Mouse (Mus musculus) spleen, embryonic (tissue): ENCODE results near the gene Rps26.

Experiments used
- CTCF ChIA-PET: fragments of 350-600 bp; sonication (Branson Sonifier 250); formaldehyde crosslinking; loops from one replicate; lab custom pipeline; 2022; lab: Charles Lee

Gene Rps26

DNA sequence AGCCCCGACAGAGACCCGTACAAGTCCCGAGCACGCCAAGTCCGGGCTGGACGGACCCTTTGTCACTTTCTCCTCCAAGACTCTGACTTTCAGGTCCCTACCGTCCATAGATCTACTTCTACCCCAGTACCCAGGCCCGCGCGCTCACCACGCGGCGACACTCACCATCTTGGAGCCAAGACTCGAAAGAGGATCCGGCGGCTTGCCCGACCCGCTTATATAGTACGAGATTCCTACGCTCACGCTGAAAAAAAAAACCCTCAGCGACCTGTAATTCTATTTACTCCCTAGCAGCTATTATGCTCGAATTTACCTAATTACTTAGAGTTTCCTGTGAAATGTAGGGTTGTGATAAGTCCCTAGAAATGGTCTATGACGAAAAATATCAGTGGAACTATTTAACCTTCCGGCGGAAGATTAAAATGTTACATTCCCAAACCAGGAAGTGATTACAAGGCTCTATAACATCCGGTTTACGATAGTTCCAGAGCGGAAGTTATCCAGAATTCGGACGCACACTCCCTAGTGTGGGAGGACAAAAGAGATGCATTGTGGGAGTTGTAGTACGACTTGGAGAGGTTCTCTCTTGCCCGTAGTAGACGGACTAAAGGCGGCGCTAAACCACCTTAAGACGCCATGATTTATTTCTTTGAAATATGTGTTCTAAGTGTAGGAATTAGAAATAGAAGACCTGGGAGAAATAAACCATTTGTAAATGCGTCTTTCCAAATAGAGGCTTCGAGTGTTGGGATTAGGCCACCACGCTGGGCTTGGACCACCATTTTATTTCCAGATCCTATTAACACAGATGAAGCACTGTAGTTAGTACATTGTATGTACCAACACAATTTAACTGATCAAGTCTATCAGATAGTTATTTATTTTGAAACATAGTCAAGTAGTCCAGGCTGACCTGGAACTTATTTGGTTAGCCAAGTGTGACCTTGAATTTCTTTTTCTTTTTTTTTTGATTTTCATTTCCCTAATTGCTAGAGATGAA, at the start of gene Rps26:
Gene Rps26 (minus strand): TSS at position 437 of the 1,000 bp plus-strand sequence.
- CTCF ChIA-PET = interaction anchor here (0.7 kb wide), 1 partner anchor 20 kb away, joined by 4 read pairs; no protein-coding TSS in a partner anchor

DNA sequence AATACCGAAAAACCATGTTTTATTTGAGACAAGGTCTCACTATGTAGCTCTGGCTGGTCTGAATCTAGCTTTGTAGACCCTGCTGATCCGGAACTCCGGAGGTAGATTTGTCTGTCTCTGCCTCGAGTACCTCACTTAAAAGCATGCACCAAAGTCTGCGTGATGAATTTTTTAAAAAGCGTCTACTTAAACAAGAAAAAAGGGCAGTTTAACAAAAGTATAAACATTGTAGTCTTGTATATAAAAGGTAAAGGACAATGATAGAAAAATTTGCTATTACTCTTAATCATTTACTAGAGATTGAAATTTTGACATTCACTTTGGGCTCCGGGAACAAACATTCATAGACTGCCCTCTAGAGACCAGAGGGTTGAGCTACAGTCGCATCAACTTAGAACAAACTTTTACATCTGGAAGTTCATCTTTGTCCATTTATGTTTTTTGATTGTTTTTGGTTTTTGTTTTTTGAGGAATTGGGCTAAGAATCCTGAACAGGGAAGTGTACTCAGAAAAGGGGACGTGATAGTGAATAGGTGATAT, 48.0 kb upstream of the Rps26 start:
- CTCF ChIA-PET = no interaction called here

DNA sequence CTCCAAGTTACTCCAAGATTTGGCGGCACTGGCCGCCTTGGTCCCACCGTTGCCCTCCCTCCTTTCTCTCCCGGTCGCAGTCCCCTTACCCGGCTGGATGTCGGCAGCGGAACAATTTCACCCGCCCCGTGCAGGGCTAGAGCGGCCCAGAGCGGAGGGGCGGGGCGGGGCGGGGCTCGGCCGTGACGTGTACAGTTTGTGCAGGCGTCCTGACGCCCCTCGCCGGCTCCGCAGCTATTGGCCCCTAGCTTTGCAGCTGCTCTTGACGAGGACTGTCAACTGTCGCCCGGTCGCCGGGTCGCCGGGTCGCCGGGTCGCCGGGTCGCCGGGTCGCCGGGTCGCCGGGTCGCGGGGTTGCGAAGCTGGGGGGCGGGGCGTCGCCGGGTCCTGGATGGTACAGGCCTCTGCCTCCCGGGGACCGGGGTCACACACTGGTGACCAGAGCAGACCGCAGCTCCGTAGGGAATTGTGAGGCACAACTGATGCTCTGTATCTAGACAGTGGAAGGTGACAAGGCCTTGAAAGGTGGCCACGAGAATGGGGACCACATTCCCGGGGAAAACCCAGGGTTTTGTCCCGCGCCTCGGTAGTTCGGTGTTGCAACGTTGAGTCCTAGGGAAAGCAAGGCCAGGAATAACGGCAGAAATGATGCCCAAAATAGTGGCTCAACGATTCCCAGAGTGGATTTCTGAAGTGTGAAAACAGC, 47.4 kb upstream of the Rps26 start, which contains the start of gene Suox:
Gene Suox (minus strand): TSS at position 311 of the 706 bp plus-strand sequence.
- CTCF ChIA-PET = no interaction called here

DNA sequence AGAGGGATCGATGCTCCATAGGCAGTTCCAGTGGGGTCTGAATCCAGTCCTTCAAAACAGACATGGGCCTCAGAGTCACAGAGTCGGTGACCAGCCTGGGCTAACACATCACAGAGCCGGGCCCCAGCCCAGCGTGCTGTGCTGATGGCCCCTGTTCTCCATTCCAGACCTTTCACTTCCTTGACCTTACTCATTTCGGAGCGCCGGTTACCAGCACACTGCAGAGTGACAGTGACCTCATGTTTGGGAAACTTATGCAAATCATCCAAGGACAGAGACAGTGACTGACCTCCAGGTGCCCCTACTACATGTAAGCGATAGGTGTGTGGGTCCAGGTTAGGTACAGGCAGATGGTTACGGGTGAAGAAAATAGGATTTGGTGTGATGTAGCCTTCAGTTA, 44.6 kb upstream of the Rps26 start:
- CTCF ChIA-PET = no interaction called here

DNA sequence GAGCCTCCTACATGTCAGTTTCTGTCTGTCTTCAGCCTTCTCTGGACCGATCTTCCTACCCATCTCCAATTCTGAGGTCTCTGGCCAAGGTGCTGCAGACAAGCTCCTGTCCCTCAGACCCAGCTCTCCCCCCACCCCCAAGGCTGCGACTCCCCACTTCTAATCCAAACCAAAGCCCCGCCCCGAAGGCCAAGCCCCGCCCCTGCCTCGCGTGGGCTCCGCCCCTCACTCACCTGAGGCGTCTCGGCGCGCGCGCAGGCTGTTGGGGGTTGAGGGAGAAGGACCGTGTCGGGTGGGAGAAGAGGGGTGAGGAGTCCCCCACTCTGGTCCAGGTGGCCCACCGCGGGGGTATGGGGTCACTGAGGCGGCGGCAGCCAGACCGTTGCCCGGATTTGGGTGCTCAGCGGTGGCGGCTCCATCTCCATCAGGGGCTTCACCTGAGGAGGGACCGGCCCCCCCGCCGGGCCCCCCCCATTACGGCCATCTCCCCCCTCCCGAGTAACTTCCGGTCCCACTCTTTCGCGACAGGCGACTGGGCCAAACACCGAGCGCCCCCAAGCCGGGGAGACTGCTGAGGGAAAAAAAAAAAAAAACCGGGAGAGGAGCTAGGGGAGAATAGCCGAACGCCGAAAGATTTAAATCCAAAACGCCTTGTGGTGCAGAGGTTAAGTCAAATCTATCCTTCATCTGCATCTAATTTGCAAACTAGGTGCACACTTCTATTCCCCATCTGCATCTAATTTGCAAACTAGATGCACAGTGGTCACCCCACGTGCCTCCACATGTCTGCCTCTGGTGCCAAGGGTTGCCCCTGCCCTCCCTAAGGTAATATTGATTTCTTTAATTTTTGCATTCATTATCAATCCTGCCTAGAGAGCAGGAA, 42.5 kb upstream of the Rps26 start:
- CTCF ChIA-PET = interaction anchor here (0.6 kb wide), 1 partner anchor 157 kb away, joined by 5 read pairs; no protein-coding TSS in a partner anchor

DNA sequence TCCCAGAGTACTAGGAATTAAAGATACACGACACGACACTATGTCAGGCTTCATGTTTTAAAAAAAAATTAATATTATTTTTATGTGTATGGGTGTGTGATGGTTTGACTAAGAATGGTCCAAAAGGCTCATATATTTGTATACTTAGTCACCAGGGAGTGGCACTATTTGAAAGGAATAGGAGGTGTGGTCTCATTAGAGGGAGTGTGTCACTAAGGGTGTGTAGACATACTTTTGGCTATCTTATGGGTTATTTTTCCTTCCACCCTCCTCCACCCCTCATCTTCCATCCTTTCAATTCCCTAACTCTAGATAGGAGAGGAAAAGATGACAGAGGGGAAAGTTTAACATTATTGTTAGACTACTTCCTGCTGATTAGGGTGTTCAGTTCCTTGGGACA, 39.3 kb upstream of the Rps26 start:
- CTCF ChIA-PET = no interaction called here

DNA sequence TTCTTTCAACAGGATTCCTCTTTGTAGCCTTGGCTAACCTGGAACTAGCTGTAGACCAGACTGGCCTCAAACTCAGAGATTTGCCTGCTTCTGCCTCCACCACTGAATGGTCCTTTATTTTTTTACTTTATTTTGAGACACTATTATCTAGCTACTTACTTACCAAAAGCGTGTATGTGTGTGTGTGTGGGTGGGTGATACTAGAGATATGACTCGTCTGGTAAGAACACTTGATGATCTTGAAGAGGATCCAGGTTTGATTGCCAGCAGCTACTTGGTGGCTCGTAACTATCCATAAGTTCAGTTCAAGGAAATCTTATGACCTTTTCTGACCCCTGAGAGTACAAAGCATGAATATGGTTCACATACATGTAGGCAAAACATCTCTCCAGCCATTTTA, 38.8 kb upstream of the Rps26 start:
- CTCF ChIA-PET = interaction anchor here (0.7 kb wide), 1 partner anchor 1329 kb away, joined by 3 read pairs; no protein-coding TSS in a partner anchor

DNA sequence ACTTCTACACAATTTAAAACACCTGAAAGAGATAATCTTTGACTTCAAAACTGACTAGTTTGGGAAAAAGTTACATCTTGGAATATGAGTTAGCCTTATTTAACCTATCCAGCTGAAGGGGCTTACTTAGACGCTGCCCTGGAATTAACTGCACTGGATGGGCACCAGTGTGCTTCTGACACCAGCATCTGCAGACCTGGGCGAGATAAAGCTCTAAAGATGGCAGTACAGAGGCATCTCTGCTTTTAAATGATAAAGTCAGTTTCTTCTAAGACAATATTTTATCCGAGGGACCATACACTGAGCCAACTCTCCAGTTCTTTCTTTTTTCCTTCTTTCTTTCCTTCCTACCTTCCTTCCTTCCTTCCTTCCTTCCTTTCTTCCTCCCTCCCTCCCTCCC, 38.3 kb upstream of the Rps26 start:
- CTCF ChIA-PET = interaction anchor here (0.7 kb wide), 1 partner anchor 1329 kb away, joined by 3 read pairs; no protein-coding TSS in a partner anchor

DNA sequence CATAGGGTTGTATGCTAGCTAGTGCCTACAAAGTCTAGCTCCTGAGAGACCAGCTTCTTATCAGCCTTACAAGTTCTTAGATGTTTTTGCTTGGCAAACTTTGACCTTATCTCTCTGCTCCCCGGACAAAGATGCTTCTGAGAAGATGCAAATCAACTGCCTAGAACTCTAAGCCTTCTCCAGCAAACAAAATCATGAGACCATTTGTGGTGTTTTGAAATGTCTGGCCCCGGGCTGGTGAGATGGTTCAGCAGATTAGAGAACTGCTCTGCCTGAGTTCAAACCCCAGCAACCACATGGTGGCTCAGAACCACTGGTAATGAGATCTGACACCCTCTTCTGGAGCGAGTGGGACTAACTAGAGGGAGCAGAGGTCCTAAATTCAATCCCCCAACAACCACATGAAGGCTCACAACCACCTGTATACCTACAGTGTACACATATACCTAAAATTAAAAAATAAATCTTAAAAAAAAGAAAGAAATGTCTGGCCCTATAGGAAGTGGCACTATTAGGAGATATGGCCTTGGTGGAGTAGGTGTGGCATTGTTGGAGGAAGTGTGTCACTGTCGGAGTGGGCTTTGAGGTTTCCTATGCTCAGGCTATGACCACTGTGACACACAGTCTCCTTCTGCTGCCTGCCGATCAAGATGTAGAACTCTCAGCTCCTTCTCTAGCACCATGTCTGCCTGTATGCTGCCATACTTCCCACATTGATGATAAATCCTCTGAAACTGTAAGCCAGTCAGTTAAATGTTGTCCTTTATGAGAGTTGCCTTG, 37.1 kb upstream of the Rps26 start:
- CTCF ChIA-PET = interaction anchor here (0.5 to 1.0 kb wide), 2 partner anchors 16 to 117 kb away, joined by 3 to 6 read pairs; partner anchors contain the start of gene Zc3h10

DNA sequence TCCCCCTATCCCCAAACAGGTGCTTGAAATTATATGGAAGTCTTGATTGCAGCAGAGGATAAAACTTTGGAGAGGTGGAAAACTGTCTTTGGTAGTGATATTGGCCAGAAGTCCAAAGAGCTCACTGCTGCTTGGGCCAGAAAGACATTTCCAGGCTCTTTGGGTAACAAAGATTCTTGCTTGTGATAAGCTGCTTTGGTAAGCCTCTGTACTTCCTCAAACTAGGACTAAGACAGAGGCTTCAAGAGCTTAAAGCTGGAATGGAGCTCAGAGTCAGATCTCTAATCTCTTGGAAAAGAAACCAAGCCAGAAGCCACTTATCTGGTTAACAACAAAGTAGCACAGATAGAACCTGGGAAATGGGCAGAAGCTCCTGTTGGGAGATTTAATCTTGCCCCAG, 35.9 kb upstream of the Rps26 start:
- CTCF ChIA-PET = interaction anchor here (1.0 kb wide), 1 partner anchor 17 kb away, joined by 3 read pairs; no protein-coding TSS in a partner anchor

DNA sequence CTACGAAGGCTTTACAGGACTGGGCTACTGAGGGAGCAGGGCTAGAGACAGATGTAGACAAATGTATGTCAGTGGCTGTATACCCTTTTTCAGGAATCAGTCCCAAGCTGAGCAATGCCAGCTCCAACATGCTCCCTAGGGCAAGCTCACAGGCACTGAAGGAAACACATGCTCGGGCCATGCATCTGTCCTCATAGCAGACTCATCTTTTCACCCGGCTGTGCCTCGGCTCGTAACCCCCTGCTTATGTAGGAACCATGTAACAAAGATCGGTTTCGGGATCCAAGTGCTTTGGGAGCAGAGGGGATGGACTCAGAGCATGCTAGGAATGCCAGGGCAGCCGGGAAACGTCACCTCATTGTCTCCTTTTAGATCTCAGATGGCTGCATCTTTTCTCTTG, 32.9 kb upstream of the Rps26 start:
- CTCF ChIA-PET = interaction anchor here (0.6 kb wide), 1 partner anchor 1639 kb away, joined by 3 read pairs; no protein-coding TSS in a partner anchor

DNA sequence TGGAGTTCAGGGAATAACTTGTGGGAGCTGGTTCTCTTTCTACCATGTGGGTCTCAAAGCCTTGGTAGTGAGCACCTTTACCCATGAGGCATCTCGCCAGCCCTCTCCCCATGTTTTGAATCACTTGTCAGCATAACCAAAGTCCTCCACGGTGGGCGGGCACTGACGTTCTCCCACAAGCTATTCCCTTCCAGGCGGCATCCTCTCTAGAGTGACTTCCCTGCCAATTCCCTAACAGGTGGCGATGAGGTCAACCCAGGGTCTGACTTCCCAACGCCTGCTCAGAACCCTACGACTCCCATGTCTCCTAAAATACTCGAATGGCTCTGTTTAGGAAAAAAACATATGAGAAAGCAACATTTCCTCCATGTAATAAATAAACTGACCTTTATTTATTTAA, 31.3 kb upstream of the Rps26 start:
- CTCF ChIA-PET = no interaction called here

DNA sequence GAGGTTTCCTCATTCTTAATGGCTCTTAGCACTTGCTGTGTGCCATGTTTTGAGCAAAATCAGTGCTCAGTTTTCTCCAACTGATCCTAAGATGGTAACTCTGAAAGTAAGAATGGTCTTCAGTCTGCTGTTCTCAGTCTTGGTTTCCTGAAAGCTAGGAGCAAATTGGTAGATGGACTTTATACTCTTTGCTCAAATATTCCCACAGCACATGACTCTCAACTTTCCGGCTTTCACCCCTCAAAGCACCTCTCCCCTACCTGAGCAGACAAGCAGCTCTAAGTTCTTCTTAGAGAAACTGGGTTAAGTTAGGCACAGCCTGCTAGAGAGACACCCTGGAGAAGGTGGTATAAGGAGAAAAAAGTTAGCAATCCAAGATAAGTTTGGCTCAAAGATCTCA, 30.2 kb upstream of the Rps26 start:
- CTCF ChIA-PET = interaction anchor here (0.6 to 0.8 kb wide), 2 partner anchors 125 to 1146 kb away, joined by 3 to 6 read pairs; no protein-coding TSS in a partner anchor

DNA sequence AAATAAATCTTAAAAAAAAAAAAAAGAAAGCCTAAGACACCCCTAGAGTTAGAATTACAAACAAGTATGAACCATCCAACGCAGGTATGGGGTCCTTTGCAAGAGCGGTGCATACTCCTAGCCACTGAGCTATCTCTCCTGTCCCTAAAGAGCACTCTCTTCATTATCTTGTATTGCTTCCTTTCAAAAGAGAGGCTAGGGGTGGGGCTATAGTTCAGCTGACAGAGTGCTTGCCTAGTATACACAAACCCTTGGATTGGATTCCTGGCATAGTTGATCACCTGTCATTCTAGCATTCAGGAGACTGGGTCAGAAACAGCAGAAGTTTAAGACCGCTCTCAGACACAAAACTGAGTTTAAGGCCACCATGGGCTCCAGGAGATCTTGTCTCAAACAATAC, 28.7 kb upstream of the Rps26 start:
- CTCF ChIA-PET = no interaction called here

DNA sequence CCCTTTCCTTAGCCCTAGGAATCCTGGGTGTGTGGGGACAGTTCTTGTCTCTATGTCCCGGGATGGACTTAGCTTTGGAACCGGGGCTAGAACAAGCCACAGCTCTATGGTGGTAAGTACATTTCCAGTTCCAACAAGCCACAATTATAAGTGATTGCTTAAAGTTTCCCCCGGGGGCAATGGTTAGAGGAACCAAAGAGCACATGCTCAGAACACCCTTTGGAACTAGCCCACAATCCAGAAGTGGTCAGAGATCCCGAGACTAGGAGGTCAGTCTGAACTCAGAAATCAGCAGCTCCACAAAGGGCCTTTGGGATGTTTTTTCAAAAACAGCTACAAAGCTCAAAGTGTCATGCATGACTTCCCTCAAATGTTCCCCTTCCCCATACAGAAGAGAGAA, 27.3 kb upstream of the Rps26 start:
- CTCF ChIA-PET = no interaction called here

DNA sequence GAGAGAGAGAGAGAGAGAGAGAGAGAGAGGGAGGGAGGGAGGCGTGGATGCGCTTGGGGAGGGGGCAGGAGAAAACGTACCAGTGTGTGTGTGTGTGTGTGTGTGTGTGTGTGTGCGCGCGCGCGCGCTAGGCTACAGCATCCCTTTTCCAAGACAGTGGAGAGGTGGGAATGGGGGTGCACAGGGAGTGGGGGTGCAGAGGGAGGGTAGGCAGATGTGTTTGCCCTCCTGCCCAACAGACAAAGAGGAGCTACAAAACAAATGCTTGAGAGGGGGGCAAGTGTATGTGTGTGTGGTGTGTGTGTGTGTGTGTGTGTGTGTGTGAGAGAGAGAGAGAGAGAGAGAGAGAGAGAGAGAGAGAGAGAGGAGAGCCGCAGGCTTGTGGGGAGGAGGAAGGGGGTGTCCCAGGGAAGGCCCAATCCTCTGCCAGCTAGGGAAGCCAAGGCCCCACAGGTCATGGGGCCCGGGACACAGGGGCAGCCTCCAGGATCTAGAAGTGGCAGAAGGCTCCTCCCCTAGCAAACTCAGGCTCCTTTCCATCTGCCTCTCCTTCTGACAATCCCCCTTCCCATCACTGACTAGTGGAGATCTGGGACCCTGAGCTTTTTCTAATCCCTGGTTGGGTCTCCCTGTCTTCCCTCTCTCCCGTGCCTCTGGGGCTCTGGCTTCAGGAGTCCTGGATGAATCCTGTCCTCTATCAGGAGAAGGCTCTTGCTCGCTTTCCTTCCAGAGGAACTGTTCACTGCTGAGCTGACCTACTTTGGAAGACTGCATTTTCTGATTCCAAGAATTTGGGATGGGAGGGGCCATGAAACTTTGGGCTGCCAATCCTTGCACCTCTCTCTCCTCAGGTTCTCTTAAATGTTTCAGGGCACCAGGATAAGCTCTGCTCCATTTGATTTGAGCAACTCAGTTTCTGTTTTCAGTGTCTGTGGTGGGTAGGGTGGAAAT, 19.9 kb upstream of the Rps26 start:
- CTCF ChIA-PET = interaction anchor here (0.5 to 0.6 kb wide), 2 partner anchors 20 to 49 kb away, joined by 3 to 4 read pairs; partner anchors contain the start of genes Rab5b and Rps26

DNA sequence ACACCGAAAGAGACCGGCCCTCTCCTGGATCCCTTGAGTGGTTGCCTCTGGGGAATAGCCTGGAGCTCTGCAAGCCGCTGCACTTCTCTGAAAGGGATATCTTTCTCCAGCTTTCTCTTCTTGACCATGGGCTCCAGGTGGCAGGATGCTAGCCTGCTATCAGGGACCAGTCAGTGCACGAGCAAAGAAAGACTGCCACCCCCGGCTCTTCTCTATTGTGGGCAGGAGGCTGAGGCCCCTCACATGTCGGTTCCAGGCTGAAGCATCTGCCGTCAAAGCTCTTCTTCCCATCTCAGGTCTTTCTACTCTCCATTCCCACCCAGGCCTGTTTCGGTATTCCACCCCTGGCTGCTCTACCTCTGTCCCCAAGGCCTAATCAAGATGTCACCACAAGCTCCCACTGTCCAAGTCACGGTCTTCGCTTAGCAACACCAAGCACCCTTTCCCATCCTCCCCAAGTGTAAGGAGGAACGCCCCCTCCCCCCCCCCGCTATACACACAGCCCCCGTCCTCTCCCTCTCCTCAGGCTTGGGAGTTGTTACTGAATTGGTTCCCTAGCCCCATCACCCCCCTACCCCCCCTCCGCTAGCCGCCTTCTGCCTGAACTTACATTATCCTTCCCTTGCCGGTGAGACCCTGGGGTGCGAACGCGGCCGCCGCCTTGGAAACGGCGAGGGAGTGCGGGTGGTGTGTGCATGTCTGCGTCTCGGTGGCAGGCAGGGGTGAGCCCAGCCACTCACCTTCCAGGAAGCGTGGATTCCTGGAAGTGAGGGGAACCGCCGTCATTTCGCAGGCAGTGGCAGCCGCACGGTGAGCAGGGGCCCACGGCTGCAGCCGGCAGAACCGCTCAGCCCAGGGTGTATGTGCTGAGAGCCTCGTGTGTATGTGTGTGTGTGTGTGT, 18.8 kb upstream of the Rps26 start, which contains the start of gene Ikzf4:
Gene Ikzf4 (minus strand): TSS at position 881 of the 901 bp plus-strand sequence.
- CTCF ChIA-PET = interaction anchor here (0.7 kb wide), 1 partner anchor 33 kb away, joined by 3 read pairs; no protein-coding TSS in a partner anchor
